Mouse (Mus musculus): ENCODE data around the gene Nipa1. TPM values are rescaled to one million over a fixed set of nuclear protein-coding genes. Genes with fewer than 3 reads are reported as not detected.
"Not testable (repeated sequence)": the region's sequence is repeated elsewhere in the genome, so short reads cannot be mapped to it uniquely, and the experiment has no call there.

Gene Nipa1
- 1 to 10 TPM; 4.6 to 4.8 TPM for total RNA-seq (2021)
- long read RNA-seq, experiment 1, transcript Nipa1-201 (5 exons, 3,183 nt), result major isoform, 6 of 8 reads
- long read RNA-seq, experiment 1, partial matches to known transcripts, result 0 of 8 reads
- long read RNA-seq, experiment 1, other reads (novel, unspliced or antisense), result 2 of 8 reads
- long read RNA-seq, experiment 2, transcript Nipa1-201 (5 exons, 3,183 nt), result major isoform, 8 of 9 reads
- long read RNA-seq, experiment 2, partial matches to known transcripts, result 0 of 9 reads
- long read RNA-seq, experiment 2, other reads (novel, unspliced or antisense), result 1 of 9 reads

DNA sequence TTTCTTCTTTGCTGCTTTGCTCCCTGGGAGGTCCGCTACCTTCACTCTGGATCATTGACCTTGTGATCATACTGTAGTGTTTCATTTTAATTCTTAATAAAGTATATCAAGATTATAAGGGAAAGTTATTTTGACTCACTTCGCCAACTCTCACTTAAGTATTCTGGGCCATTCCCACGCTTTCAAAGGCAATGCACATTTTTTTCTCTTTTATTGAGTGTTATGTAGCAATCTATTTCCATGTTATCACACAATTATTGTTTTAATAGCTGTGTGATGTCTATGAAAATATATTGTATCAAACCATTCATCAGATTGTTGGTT, at the start of gene Nipa1:
Gene Nipa1, minus strand, starts transcription at position 25 of the 324 bp plus-strand sequence.
- no peak for DNase-seq
- intact Hi-C loops (cut with DNase I), result no loop called here

DNA sequence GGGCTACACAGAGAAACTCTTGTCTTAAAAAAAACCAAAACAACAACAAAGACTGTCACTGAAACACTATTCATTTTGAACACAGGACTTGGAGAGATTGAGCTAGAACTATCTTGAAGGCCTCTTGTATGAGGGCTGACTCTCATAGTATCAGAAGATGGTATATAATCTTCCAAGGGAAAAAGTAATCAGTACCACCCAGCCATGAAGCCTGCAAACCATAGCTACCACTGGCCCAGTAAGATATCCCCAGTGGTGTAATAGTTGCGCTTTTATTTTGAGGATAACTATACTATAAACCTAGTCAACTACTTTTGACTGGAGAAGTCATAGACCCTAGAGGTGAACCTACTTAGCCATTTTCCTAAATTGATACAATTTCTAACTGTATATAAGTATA, 46.9 kb upstream of the Nipa1 start:
- no peak for DNase-seq
- intact Hi-C loops (cut with DNase I), result no loop called here

DNA sequence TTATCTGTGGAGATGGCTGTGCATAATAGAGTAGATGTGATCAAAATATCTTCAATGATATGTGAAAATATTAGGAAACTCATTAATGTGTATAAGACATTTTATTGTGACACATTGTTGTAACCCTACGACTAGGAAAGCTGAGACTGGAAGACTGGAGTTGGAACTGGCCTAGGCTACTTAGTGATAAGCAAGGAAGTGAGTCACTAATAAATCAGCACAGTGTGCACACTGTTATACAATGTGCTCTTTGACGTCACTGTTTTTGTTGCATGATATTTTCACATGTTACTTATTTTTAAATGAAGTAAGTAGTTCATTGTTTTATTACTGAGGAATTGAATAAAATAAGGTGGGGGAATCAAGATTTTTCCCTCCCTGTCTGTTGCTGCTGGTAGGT, 46.4 kb upstream of the Nipa1 start:
- DNase-seq, result no peak

DNA sequence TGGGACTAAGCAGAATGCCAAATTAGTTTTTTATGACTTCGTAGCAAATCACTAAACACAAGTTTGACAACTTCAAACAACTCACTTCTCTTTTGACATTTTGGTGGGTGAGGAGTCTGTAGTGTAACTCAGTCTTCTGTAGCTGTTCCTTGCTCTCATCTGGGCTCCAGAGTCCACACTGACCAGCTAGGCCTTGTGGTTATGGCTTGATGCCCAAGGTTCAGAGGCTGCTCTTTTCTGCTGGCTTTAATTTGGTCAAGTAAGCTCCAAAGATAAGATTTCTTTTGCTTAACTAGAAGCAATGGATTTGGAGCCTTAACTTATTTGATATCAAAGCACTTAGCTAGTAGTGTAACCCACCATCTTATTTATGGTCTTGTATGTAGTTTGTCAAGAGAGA, 45.1 kb upstream of the Nipa1 start:
- intact Hi-C loops (cut with DNase I), result no loop called here
- no peak for DNase-seq

More for the DNA sequence above, 46.4 kb upstream of the Nipa1 start:
- intact Hi-C loops (cut with DNase I), result no loop called here

DNA sequence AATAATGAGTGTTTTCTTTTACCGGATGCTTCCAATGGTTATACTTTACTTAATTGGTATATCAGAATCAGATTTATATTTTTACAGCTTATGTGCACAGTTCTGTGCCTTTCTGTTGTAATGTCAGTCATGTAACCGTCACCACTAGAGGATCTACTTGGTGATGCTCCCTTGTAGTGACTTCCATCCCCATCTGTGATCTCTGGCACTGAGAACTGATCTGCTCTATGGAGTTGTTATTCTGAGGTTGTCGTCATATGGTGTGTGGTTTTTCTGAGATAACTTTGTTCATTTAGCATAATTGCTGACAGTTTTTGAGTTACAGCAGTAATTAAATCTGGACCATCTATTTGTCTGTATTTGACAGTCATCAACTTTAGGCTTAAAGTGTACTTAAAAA, 35.6 kb upstream of the Nipa1 start:
- DNase-seq, result no peak
- intact Hi-C loops (cut with DNase I), result no loop called here

DNA sequence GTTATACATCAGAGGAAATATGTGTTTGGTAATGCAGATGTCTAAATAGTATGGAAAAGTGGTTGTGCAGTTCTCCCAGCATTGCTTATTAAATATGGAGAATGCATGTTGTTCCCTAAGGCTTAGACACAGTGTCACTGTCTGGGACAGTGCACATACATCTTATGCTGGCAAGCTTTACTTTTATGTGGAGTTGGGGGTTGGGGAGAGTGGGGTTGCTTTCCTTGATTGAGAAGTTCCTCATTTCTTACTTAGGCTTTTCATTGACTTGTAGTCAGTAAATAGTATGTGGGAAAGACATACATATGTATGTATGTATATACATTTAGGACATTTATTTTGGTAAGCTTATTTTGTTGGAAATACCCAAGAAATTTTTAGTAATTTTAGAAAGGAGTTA, 33.2 kb upstream of the Nipa1 start:
- intact Hi-C loops (cut with DNase I), result no loop called here
- no peak for DNase-seq

DNA sequence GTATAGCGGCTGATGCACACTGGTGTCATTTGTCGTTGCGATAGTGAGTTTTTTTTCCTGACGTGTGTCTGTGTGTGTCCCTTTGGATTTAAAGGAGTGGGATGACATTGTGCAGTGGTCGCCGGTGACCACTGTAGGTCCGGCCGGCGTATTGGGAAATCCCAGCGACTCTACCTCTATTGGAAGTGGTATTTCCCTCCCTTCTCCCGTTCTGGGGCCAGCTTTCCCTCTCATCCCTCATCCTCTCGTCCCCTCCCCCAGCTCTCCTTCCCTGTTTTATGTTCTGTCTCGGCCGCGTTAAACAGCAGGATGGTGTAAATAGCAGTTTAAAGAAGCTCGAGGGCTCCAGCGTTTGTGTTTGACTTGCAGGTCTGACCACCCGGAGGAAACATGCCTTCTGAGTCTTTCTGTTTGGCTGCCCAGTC, 30.7 kb upstream of the Nipa1 start:
- intact Hi-C loops (cut with DNase I), result loop anchor here (2.0 kb wide), 1 partner anchor 48 kb away; no protein-coding TSS in a partner anchor

DNA sequence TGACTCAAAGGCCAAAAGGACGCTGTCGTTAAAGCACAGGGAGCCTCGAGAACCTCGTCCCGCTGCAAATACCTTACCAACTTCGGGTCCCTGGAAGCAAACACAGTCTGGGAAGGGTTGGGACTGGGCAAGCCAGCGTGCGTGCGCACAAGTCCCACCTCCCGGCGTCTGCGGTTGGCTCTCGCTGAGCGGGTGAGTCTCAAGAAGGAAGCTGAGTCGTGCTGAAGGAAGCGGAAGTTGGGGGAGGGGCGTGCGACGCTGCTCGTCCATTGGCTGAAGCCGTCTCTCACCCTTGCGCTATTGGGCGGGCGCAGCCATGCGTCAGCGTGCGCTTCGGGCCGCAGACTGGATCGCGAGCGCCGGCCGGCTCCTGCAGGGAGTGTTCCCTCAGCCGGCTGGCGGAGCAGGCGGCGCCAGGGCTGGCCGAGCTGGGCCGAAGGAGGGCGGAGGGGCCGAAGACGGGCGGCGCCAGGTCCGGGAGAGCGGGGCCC, 30.1 kb upstream of the Nipa1 start, which contains the start of gene Herc2:
Gene Herc2, plus strand, starts transcription at position 366 of the 491 bp plus-strand sequence.
- intact Hi-C loops (cut with DNase I), result loop anchor here (2.0 to 10.0 kb wide), 3 partner anchors 49 to 205 kb away; partner anchors contain the start of gene Cyfip1
- peak; percentile 99 for DNase-seq

More for the DNA sequence above, 30.7 kb upstream of the Nipa1 start:
- peak; percentile 13 to 24 for DNase-seq

DNA sequence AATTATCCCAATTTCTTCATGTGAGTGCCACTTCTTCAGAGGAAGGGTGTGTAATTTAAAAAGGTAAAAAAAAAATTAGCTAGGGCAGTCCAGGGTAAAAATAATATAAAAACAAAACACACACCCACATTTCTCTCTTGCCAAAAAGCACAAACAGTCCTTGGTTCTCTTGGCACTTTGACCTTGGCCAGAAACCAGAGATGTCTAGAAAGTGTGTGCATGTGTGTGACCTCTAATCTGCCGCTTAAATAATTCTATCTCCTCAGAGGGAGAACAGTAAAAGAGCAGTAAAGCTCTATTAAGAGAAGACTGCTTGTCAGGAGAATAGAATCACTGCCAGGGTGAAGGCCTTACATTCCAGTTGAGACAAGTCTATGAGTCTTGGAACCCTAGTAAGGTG, 27.4 kb upstream of the Nipa1 start:
- intact Hi-C loops (cut with DNase I), result loop anchor here (5.0 to 10.0 kb wide), 2 partner anchors 80 to 202 kb away; partner anchors contain the start of gene Cyfip1
- no peak for DNase-seq

DNA sequence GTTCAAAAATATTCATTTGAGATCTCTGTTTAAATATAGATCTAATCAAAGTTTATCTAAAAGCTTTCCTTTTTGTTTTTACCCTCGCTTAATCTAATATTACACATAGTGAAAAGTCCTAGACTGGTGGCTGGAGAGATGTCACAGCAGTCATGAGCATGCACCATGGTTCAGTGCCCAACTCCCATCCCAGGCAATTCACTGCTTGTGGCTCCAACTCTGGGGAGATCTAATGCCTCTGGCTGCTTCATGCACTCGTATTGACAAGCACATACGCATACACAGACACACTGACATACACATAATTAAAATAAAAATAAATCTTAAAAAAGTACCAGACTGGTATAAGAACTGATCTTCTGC, 24.5 kb upstream of the Nipa1 start:
- no peak for DNase-seq
- intact Hi-C loops (cut with DNase I), result loop anchor here (10.0 kb wide), 1 partner anchor 199 kb away; the partner anchor contains the start of gene Cyfip1

DNA sequence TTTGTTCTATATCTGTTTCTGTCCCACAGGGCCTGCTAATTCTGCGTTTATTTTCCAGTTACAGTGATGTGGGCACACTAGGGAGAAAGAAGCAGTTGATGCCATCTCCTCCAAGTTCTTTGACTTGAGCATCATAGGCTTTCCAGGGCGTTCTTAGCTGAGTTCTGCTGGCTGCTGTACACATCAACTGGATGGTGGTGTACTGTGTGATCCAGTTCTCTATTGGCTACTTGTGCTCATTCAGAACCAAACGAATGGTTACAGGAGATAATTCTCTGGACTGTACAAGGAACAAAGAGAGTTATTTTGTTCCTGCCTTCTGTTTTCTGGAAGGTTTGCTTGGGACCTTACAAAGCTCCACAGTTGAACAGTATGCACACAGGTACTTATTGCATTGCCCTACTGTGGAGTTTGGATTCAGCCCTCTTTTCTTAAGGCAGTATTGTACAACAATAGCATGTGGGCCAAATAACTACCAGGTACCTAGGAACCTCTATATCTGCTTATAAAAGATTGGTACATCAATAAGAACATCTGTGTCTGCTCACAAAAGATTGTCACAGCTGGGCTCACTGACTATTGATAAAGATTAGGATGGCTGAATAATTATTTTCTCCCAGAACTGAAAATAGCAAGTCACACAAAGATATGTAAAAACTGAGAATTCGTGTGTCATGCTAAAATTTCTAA, 24.0 kb upstream of the Nipa1 start:
- DNase-seq, result no peak
- intact Hi-C loops (cut with DNase I), result loop anchor here (10.0 kb wide), 1 partner anchor 199 kb away; the partner anchor contains the start of gene Cyfip1

DNA sequence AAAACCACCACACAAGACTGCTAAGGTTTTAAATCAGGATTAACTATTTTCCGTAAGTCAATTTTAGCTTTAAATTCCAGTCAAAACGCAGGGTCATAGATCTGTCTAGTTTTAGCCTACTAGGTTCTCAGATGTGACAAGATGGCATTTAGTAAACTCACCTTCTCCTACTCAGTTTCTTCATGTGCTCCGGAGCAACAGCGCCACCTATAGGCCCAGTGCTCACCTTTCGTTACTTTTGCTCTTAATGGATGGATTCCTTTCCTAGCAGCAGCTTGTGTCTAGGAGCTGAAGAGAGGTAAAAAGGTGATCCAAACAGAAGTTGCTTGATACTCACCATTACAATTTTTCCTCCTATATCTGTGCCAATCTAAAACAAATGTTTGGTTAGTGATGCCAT, 22.6 kb upstream of the Nipa1 start:
- DNase-seq, result peak; percentile 71 to 77
- intact Hi-C loops (cut with DNase I), result loop anchor here (1.0 to 10.0 kb wide), 2 partner anchors 56 to 198 kb away; partner anchors contain the start of gene Cyfip1

DNA sequence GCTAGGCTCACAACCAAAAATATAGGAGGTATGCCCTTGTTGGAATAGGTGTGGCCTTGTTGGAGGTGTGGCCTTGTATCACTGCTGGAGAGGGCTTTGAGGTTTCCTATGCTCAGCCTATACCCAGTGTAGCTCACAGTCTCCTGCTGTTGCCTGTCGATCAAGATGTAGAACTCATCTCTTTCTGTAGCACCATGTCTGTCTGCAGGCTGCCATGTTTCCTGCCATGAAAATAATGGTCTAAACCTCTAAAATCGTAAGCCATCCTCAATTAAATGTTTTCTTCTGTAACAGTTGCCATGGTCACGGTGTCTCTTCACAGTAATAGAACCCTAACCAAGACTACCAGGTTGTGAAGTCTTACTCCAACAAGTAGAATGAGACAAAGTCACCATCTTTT, 3.8 kb upstream of the Nipa1 start:
- intact Hi-C loops (cut with DNase I), result no loop called here
- DNase-seq, result no peak

DNA sequence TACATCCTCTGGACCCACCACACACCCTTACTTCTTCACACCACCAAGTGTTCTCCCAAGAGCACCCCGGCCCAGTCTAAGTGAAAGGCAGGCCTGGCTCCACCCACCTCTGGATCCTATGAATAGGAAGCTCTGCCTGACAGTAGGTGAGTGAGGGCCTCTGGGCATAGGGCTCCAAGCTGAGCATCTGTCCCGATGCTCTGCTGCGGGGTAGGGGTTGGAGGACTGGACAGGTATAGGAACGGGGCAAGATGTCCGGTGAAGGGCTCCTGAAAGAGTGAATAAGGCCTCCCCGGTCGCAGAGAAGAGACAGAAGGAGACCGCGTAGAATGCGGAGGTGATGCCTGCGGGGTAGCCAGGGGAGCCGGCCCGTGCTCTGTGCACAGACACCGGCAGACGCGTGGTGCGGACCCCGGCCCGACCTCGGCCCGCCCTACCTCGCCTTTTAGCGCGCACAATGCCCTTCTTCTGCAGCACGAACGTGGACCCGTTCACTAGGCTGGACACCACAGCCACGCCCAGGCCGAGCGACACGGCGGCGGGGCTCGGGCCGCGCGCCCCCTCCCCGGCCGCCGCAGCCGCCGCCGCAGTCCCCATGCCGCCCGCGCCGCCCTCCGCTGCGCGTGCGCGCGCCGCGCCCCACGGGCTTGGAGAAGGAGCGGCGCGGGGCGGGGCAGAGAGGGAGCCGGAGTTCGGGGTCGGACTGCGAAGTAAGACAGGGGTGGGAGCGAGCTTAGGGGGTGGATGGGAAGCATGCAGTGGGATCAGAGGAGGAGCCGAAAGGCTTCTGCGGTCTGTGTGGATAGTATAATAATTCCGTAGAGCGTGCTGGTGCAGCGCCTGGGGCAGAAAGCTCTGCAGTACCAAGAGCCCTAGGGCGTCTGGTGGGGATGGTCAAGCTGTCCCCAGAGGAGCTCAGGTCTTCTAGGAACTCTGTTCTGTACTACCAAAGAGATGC, 503 bp downstream of the Nipa1 start:
- intact Hi-C loops (cut with DNase I), result no loop called here
- peak; percentile 76 to 83 for DNase-seq

DNA sequence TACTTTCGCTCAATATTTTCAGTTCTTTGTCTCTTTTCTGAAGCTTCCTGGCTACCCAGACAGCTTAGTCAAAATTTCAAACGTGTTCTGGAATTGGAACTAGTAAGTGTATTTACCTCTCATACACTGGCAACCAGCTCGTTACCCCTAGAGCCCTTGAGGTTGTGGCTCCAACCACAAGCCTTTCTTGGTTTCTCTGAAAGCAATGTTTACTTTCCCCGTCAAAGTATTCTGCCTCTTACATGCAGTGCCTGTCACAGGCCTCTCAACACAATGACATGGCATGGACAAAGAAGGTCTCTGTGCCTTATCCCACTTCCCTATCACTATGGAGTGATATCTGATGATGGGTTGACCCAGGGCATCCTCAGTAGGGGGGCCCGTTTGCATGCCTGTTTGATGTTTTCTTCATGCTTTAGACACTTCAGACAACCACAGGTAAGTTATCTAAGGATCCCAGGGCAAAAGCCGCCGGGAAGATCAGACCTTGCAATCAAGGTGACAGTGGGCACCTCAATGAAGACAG, 1.2 kb downstream of the Nipa1 start:
- intact Hi-C loops (cut with DNase I), result no loop called here
- no peak for DNase-seq

DNA sequence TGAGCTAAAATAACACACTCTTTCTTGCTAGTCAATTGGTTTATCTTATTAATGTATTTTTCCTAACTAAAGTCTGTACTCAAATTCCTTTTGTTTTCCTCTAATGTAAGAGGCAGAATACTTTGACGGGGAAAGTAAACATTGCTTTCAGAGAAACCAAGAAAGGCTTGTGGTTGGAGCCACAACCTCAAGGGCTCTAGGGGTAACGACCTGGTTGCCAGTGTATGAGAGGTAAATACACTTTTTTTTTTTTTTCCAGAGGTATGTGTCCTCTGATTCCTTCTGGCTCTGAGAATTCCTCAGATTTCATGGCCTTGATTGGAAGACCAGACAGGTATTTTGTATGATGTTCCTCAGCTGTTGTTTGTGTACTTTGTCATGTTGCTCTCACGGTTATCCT, 2.0 kb downstream of the Nipa1 start:
- no peak for DNase-seq
- intact Hi-C loops (cut with DNase I), result no loop called here

DNA sequence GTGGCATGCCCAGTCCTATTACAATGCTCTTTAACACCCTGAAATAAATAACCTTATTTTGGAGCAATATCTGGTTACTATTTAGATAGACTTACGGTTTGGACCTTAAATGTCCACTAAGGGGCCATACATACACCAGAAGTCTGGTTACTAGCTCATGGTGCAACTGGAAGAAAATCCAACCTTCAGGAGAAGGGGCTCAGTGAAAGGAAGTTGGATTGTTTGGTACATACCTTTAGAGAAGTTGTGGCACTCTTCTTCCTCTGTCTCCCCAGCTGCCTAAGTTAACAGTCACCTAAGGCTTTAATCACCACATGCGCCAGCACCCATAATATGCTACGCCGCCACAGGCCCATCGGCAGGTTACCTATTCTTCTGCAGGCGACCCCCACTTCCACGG, 3.9 kb downstream of the Nipa1 start:
- intact Hi-C loops (cut with DNase I), result no loop called here

DNA sequence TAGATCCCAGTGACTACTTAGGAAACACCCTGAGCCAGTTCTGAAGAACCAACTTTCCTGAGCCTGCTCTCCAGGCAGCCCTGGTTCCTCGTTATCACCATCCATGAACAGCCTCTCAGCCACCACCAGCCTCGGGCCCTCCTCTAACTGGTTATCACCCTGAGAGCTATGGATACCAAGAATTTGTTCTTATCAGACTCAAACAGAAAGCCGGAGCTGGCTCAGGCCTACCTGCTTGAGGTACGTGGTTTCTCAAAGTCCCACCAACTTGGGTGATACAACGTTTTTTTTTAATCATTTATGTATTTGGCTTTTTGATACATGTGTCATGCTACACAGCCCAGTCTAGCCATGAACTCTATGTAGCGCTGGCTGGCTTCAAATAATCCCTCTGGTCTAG, 4.6 kb downstream of the Nipa1 start:
- intact Hi-C loops (cut with DNase I), result no loop called here
- DNase-seq, result no peak

More for the DNA sequence above, 3.9 kb downstream of the Nipa1 start:
- no peak for DNase-seq

DNA sequence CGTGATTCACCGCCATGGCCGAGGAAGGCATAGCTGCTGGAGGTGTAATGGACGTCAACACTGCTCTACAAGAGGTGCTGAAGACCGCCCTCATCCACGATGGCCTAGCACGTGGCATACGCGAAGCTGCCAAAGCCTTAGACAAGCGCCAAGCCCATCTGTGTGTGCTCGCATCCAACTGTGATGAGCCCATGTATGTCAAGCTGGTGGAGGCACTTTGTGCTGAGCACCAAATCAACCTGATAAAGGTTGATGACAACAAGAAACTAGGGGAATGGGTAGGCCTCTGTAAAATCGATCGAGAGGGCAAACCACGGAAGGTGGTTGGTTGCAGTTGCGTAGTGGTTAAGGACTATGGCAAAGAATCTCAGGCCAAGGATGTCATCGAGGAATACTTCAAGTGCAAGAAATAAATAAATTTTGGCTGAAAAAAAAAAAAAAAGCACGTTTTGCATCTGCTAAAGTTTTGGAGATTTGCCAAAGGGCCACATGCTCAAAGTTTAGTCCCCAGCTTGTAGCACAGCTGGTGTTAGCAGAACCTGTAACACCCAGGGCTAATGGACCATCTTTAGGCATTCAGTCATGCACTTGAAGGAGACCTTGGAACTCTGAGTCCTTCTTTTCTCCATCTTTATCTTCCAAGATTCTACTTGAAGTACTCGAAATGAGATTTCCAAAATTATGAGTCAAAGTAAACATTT, 5.6 kb downstream of the Nipa1 start:
- DNase-seq; intact Hi-C loops (cut with DNase I): not testable (repeated sequence)
